Mouse (Mus musculus) forebrain, embryonic 15.5 days (tissue): ENCODE measurements around the gene Mfsd1. TPM values are rescaled to one million over a fixed set of nuclear protein-coding genes. Genes with fewer than 3 reads are reported as not detected.

Experiments used
- ATAC-seq: fragments of 200-750 bp; cut with Nextera tagmentation; replicated peaks from 2 replicates; pipeline ENCODE4 v1.8.0; 2017; ENCODE audit warnings: mild to moderate bottlenecking, moderate TSS enrichment, moderate library complexity
- H3K27ac ChIP-seq: fragments of 300-500 bp; sonication (generic); replicated peaks from 2 replicates; pipeline ENCODE4 v1.5.1; 2015; ENCODE audit warnings: mild to moderate bottlenecking, inconsistent platforms
- H3K27me3 ChIP-seq: fragments of 300-500 bp; sonication (generic); 2 replicates; pipeline ENCODE4 v1.6.1; 2015; ENCODE audit warnings: inconsistent platforms
- H3K36me3 ChIP-seq: fragments of 300-500 bp; sonication (generic); 2 replicates; pipeline ENCODE4 v1.6.1; 2015; ENCODE audit warnings: mild to moderate bottlenecking, inconsistent platforms
- H3K4me1 ChIP-seq: fragments of 300-500 bp; sonication (generic); 2 replicates; pipeline ENCODE4 v1.6.1; 2015; ENCODE audit warnings: inconsistent platforms
- H3K4me2 ChIP-seq: fragments of 300-500 bp; sonication (generic); replicated peaks from 2 replicates; pipeline ENCODE4 v1.6.1; 2015; ENCODE audit warnings: mild to moderate bottlenecking, inconsistent platforms
- H3K4me3 ChIP-seq: fragments of 300-500 bp; sonication (generic); 2 replicates; pipeline ENCODE4 v1.5.1; 2015; ENCODE audit warnings: mild to moderate bottlenecking, inconsistent platforms
- H3K9ac ChIP-seq: fragments of 300-500 bp; sonication (generic); replicated peaks from 2 replicates; pipeline ENCODE4 v1.6.1; 2015; ENCODE audit warnings: mild to moderate bottlenecking, inconsistent platforms
- H3K9me3 ChIP-seq: fragments of 300-500 bp; sonication (generic); 2 replicates; pipeline ENCODE4 v1.6.1; 2016; ENCODE audit warnings: inconsistent platforms
- WGBS: fragments of 180-500 bp; shearing (Covaris S2); methylation state at CpG from one replicate; pipeline ENCODE4 v1.1.7; 2015; ENCODE audit warnings: mixed read lengths; 5-methylcytosine and 5-hydroxymethylcytosine counted together
- polyA plus RNA-seq: library from polyadenylated mRNA; unstranded; fragments of >200 nt; fragmentation: Nextera tagmentation; extraction: Ambion mirVana; gene quantifications from 2 replicates; pipeline ENCODE4 v1.2.1, GENCODE M21; 2015

The Mfsd1 gene
- polyA plus RNA-seq, 1 experiment from 2014 or later = 36.3 TPM

GRCm38 (mm10) chr3:67572918-67573317 is 9.6 kb upstream of the Mfsd1 start:
- Histone ChIP-seq H3K4me1 (no peaks in the 10 kb centered on the region), H3K36me3 (no peaks in the 10 kb centered on the region), H3K27me3 (peaks cover 7% of the 10 kb centered on the region; the same call in 1 of the 2 replicates), H3K27ac (no peak overlapping the region), H3K9ac (no peak overlapping the region), H3K9me3 (no peaks in the 10 kb centered on the region), H3K4me3 (no peak overlapping the region), H3K4me2 (no peak overlapping the region)
- ATAC-seq = peak; percentile 57
- WGBS = 60% methylated on average over 4 of the region's 4 CpGs

- no peaks in the 10 kb centered on the region for H3K4me1 ChIP-seq
- H3K36me3 ChIP-seq = no peaks in the 10 kb centered on the region
- H3K9me3 ChIP-seq = no peaks in the 10 kb centered on the region
- H3K9ac ChIP-seq = no peak overlapping the region
- H3K4me3 ChIP-seq = no peak overlapping the region
- peaks cover 7% of the 10 kb centered on the region; the same call in 1 of the 2 replicates for H3K27me3 ChIP-seq
- no peak overlapping the region for H3K27ac ChIP-seq
- ATAC-seq = no peak
- 0% methylated on average over 1 of the region's 1 CpGs for WGBS
- H3K4me2 ChIP-seq = no peak overlapping the region
These were observed 9.0 kb upstream of the Mfsd1 start for GRCm38 (mm10) chr3:67573523-67573922.

GRCm38 (mm10) chr3:67576248-67576647 is 6.3 kb upstream of the Mfsd1 start:
- no peak overlapping the region for H3K27ac ChIP-seq
- H3K27me3 ChIP-seq = peaks cover 11% of the 10 kb centered on the region; the same call in 1 of the 2 replicates
- no peak overlapping the region for H3K9ac ChIP-seq
- no peak overlapping the region for H3K4me2 ChIP-seq
- ATAC-seq = no peak
- 84% methylated on average over 2 of the region's 2 CpGs for WGBS
- H3K4me3 ChIP-seq = no peak overlapping the region
- H3K4me1 ChIP-seq = no peaks in the 10 kb centered on the region
- no peaks in the 10 kb centered on the region for H3K36me3 ChIP-seq
- H3K9me3 ChIP-seq = no peaks in the 10 kb centered on the region

- Histone ChIP-seq H3K27me3 (peaks cover 11% of the 10 kb centered on the region; the same call in 1 of the 2 replicates), H3K9ac (no peak overlapping the region), H3K4me2 (no peak overlapping the region), H3K9me3 (no peaks in the 10 kb centered on the region), H3K27ac (no peak overlapping the region), H3K4me3 (no peak overlapping the region), H3K36me3 (no peaks in the 10 kb centered on the region), H3K4me1 (no peaks in the 10 kb centered on the region)
- WGBS = 93% methylated on average over 6 of the region's 6 CpGs
- ATAC-seq = no peak
These were observed 5.8 kb upstream of the Mfsd1 start for GRCm38 (mm10) chr3:67576724-67577123.

GRCm38 (mm10) chr3:67583125-67583845 is 744 bp downstream of the Mfsd1 start:
- H3K27ac ChIP-seq = peak overlapping the region; percentile 76
- H3K27me3 ChIP-seq = peaks cover 3% of the 10 kb centered on the region; the same call in 1 of the 2 replicates
- peaks cover 10% of the 10 kb centered on the region for H3K4me1 ChIP-seq
- peaks cover 8% of the 10 kb centered on the region; the same call in 1 of the 2 replicates for H3K36me3 ChIP-seq
- no peaks in the 10 kb centered on the region for H3K9me3 ChIP-seq
- peak overlapping the region; percentile 82 for H3K4me2 ChIP-seq
- 24% methylated on average over 16 of the region's 16 CpGs for WGBS
- ATAC-seq = no peak
- peak overlapping the region; percentile 78 for H3K9ac ChIP-seq
- peak overlapping the region; percentile 61 for H3K4me3 ChIP-seq

- Histone ChIP-seq H3K9me3 (no peaks in the 10 kb centered on the region), H3K36me3 (peaks cover 8% of the 10 kb centered on the region; the same call in 1 of the 2 replicates), H3K27me3 (peaks cover 3% of the 10 kb centered on the region; the same call in 1 of the 2 replicates), H3K4me3 (no peak overlapping the region), H3K27ac (no peak overlapping the region), H3K9ac (no peak overlapping the region), H3K4me1 (peaks cover 10% of the 10 kb centered on the region), H3K4me2 (0 out of 2 replicates have a peak overlapping the region, but pooled peaks have one; percentile 82)
- ATAC-seq = no peak
- 83% methylated on average over 6 of the region's 6 CpGs for WGBS
These were observed 1.3 kb downstream of the Mfsd1 start for GRCm38 (mm10) chr3:67583846-67584186.

GRCm38 (mm10) chr3:67586511-67586910 is 4.0 kb downstream of the Mfsd1 start:
- WGBS = 93% methylated on average over 2 of the region's 2 CpGs
- Histone ChIP-seq H3K9me3 (no peaks in the 10 kb centered on the region), H3K27ac (no peak overlapping the region), H3K36me3 (peaks cover 31% of the 10 kb centered on the region), H3K4me3 (no peak overlapping the region), H3K4me1 (peaks cover 10% of the 10 kb centered on the region), H3K4me2 (no peak overlapping the region), H3K27me3 (no peaks in the 10 kb centered on the region; the same call in 1 of the 2 replicates), H3K9ac (no peak overlapping the region)
- ATAC-seq = no peak

- H3K27me3 ChIP-seq = no peaks in the 10 kb centered on the region
- no peak overlapping the region for H3K27ac ChIP-seq
- no peak overlapping the region for H3K9ac ChIP-seq
- H3K4me3 ChIP-seq = no peak overlapping the region
- H3K9me3 ChIP-seq = no peaks in the 10 kb centered on the region
- peaks cover 37% of the 10 kb centered on the region for H3K36me3 ChIP-seq
- WGBS = 82% methylated on average over 9 of the region's 9 CpGs
- H3K4me2 ChIP-seq = no peak overlapping the region
- peaks cover 10% of the 10 kb centered on the region for H3K4me1 ChIP-seq
- ATAC-seq = no peak
These were observed 4.9 kb downstream of the Mfsd1 start for GRCm38 (mm10) chr3:67587430-67587829.

GRCm38 (mm10) chr3:67601616-67602138 is 19.1 kb downstream of the Mfsd1 start:
- peaks cover 48% of the 10 kb centered on the region for H3K36me3 ChIP-seq
- no peak overlapping the region for H3K4me3 ChIP-seq
- ATAC-seq = no peak
- no peaks in the 10 kb centered on the region for H3K27me3 ChIP-seq
- no peak overlapping the region for H3K27ac ChIP-seq
- H3K9me3 ChIP-seq = no peaks in the 10 kb centered on the region
- no peak overlapping the region for H3K9ac ChIP-seq
- WGBS = 94% methylated on average over 13 of the region's 13 CpGs
- H3K4me2 ChIP-seq = no peak overlapping the region
- H3K4me1 ChIP-seq = no peaks in the 10 kb centered on the region

GRCm38 (mm10) chr3:67618222-67618621 is 35.7 kb downstream of the Mfsd1 start:
- H3K27ac ChIP-seq = no peak overlapping the region
- no peaks in the 10 kb centered on the region for H3K9me3 ChIP-seq
- H3K9ac ChIP-seq = no peak overlapping the region
- H3K4me3 ChIP-seq = no peak overlapping the region
- no peak overlapping the region for H3K4me2 ChIP-seq
- no peak; the same call in 1 of the 2 replicates for ATAC-seq
- no peaks in the 10 kb centered on the region for H3K36me3 ChIP-seq
- H3K27me3 ChIP-seq = no peaks in the 10 kb centered on the region
- no peaks in the 10 kb centered on the region for H3K4me1 ChIP-seq

GRCm38 (mm10) chr3:67624629-67625028 is 42.1 kb downstream of the Mfsd1 start:
- 82% methylated on average over 1 of the region's 1 CpGs for WGBS
- Histone ChIP-seq H3K27ac (no peak overlapping the region), H3K27me3 (no peaks in the 10 kb centered on the region), H3K9ac (no peak overlapping the region), H3K9me3 (no peaks in the 10 kb centered on the region), H3K4me2 (no peak overlapping the region), H3K36me3 (no peaks in the 10 kb centered on the region), H3K4me3 (no peak overlapping the region), H3K4me1 (no peaks in the 10 kb centered on the region)
- ATAC-seq = peak; percentile 75

- no peak for ATAC-seq
These were observed 60.6 kb downstream of the Mfsd1 start for GRCm38 (mm10) chr3:67643135-67643534.

More at GRCm38 (mm10) chr3:67643135-67643534, 60.6 kb downstream of the Mfsd1 start:
- Histone ChIP-seq H3K4me2 (no peak overlapping the region), H3K27ac (no peak overlapping the region), H3K4me3 (no peak overlapping the region), H3K9me3 (no peaks in the 10 kb centered on the region), H3K27me3 (no peaks in the 10 kb centered on the region), H3K4me1 (no peaks in the 10 kb centered on the region), H3K36me3 (no peaks in the 10 kb centered on the region), H3K9ac (no peak overlapping the region)
- WGBS = 87% methylated on average over 3 of the region's 3 CpGs
